Mouse (Mus musculus): ENCODE results near the gene Mpeg1.

DNA sequence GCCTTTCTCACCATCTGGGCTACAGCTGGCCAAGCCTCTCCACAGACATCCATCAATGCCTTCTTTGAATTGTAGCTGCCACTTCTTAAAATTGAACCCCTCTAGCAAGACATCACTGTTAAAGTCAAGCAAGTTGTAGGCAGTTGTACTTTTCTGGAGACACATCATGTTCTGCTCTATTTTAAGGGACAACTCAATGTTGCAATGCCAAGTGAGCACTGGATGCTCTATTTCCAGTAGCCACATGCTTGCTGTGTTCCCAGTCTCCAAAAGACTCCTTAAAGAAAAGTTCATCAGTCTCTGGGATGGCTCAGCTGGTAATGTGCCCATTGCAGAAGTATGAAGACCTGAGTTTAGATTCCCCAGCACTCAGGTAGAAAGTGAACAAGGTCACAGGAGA, 46.8 kb upstream of the Mpeg1 start:
- TF ChIP-seq POLR2A (IDR thresholded peaks at IDR 0.05; ENCODE audit: borderline replicate concordance, insufficient read depth, low read length) (no peak), CTCF (IDR thresholded peaks at IDR 0.05; ENCODE audit: borderline replicate concordance, insufficient read depth, low read depth, low read length) (no peak)

All from cerebellum, adult 2 months (tissue).